Mouse (Mus musculus) regulatory T cell (primary cell): ENCODE measurements at regions not wholly inside any gene's neighbourhood (a gene's known extent, or its start where the extent isn't known, plus 50 kb on each side); places are given as distances from the start of the nearest gene placed in this dataset.

ENCODE experiments used
- in situ Hi-C: fragments of 300-600 bp; cut with MboI, MseI; formaldehyde crosslinking; loops from one replicate; pipeline ENCODE4 v1.15.1; 2025; ENCODE audit warnings: high pct_unique_total_duplicates

DNA sequence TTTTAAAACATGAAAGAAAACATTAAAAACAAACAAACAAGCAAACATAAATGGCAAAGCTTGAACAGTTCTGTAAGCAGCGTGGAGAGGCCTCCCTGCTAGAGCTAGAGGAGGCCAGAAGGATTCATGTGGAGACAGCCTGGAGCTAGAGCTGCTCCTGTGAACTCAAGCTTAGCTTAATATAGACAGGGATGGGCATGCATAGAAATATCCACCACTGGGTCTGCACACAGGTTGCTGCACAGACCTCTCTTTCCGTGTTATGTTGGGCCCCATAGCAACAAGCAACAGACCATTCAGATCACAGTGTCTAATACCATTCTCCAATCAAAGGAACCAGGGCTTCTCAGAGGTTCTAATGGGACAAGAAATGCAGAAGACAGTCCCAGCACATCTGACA is 122.9 kb upstream of the Magi3 start:
- in situ Hi-C loops = no loop called here

GRCm38 (mm10) chr3:104342220-104342619 is 122.0 kb upstream of the Magi3 start:
- in situ Hi-C loops = no loop called here

GRCm38 (mm10) chr3:104340331-104340730 is 120.2 kb upstream of the Magi3 start:
- in situ Hi-C loops = no loop called here

GRCm38 (mm10) chr3:104336867-104337266 is 116.7 kb upstream of the Magi3 start:
- in situ Hi-C loops = no loop called here

GRCm38 (mm10) chr3:104336308-104336707 is 116.1 kb upstream of the Magi3 start:
- in situ Hi-C loops = no loop called here

GRCm38 (mm10) chr3:104334760-104335159 is 114.6 kb upstream of the Magi3 start:
- in situ Hi-C loops = no loop called here

GRCm38 (mm10) chr3:104333345-104333744 is 113.2 kb upstream of the Magi3 start:
- in situ Hi-C loops = no loop called here

GRCm38 (mm10) chr3:104330646-104331045 is 110.5 kb upstream of the Magi3 start:
- in situ Hi-C loops = no loop called here

DNA sequence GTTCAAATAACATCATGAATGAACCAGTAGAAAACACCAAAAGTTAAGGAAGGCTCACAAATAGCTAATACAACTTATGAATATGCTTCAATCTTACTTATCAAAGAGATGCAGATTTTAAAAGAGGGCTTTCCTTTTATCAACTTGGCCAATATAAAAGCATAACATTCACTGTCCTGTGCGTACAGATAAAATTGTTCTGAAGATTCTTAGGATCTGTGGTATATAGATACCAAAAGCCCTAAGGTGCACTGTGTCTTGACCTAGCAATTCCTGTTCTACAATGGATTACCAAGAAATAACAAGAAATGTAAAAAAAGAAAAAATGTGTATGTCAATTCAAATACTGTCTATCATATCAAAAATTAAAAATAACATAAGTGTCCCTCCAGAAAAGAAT is 107.7 kb upstream of the Magi3 start:
- in situ Hi-C loops = no loop called here

DNA sequence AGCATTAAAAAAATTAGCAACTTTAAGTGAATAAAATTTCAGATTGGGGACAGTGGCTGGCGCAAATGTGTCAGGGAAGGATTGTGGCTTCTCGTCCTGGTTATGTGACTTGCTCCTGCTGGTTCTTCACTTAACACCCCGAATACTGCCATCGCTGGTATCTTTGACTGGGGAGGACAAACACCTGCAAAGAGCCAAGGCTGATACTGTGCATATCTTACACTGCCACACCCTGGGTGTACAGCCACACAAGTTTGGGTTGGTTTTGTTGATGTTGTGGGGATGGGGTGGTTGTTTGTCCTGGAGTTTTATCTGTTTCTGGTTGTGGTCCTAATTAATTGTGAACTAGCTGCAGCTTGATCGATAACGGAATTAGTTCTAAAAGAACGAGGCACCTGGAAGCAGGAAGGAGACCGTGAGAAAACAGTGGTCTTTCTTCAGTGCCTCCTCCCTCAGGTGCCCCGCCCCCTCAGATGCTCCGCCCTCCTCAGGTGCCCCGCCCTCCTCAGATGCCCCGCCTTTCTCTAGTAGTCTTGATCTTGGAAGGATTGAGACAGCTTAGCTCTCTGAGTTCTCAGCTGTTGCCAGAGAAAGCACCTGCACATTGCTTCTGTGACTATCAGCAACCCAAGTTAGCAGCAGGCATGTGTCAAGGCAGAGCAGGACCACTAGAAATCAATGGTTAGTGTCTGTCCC is 107.0 kb upstream of the Magi3 start:
- in situ Hi-C loops = no loop called here

DNA sequence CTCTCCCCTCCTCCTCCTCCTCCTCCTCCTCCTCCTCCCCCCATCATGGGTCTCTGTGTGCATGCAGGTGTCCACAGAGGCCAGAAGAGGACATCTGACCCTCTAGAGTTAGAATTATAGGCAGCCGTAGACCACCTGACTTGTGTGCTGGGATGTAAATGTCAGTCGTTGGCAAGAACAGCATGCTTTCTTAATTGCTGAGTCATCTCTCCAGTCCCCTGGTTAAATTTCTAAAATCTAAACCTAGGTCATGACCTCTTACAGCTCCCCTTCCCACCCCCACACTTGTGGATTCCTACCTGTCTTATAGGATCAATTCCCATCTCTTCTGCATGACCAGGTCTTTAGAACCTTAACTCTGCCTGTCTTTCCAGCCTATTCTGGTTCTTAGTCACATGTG is 102.4 kb upstream of the Magi3 start:
- in situ Hi-C loops = no loop called here

GRCm38 (mm10) chr3:104320404-104320803 is 100.2 kb upstream of the Magi3 start:
- in situ Hi-C loops = no loop called here

GRCm38 (mm10) chr3:104319377-104319776 is 99.2 kb upstream of the Magi3 start:
- in situ Hi-C loops = no loop called here

DNA sequence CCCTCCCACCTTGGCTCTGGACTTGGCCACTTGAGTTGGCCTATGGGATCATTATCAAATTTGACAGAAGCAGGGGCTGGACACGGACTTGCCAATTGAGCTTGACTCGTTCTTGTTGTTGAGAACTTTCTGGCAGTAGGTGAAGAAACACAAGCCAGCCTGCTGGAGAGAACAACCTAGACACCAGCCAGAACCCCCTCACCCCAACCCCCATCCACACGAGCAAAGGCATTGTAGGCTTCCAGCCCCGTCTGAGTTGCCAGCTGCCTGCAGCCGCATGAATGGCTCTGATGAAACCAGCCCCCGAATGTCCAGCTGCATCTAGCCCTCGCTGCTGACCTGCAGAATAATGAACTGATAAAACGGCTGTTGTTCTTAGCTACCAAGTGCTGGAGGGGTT is 98.7 kb upstream of the Magi3 start:
- in situ Hi-C loops = no loop called here

GRCm38 (mm10) chr3:104317528-104317927 is 97.4 kb upstream of the Magi3 start:
- in situ Hi-C loops = no loop called here

- in situ Hi-C loops = no loop called here
Observed at GRCm38 (mm10) chr3:104313063-104313462, 92.9 kb upstream of the Magi3 start.

DNA sequence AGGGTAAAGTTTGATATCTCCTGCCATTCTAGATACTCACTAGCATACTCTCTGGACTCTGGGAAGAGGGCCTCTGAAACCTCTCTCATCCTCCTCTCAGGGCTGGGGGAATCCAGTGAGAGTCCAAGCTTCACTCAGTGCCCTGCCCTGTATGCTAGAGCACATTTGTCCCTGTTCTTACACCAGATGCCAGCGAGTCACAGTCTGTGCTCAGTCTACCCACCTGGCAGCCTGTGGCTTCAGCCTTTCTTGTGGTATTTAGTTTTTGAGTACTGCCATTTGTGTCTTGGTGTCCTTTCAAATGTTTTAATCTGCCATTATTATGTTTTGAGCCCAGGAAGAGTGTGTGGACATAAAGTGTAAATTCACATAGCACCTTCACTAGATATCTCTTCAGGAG is 86.8 kb upstream of the Magi3 start:
- in situ Hi-C loops = no loop called here

DNA sequence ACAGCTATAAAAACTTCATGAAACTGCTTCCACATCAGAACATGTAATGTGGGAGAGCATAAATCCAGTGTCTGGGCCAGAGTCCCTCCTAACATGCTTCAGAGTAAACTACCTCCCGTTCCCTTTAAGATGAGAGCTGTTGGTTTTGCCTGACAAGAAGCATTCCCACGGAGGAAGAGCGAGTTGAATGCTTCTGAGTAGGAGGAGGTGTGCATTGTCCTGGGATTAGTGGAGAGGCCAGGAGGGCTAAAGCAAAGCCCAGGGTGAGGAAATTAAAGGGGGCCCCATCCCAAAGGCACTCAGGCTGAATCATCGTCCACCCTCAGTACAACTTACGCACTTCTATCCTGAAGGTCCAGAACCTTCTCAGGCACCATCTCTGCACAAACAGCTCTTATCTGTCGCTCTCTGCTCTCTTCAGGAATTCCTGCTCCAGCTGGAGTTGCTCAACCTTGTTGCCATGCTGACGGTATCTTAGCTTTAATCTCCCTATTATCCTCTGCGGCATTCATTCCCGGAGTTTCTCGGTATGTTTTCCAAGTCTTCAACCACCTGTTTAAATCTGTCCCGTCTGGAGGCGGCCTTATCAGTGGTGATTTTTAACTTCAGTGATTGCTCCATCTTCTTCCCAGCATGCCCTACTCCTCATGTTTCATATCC is 85.9 kb upstream of the Magi3 start:
- in situ Hi-C loops = no loop called here

GRCm38 (mm10) chr3:104303577-104303976 is 83.4 kb upstream of the Magi3 start:
- in situ Hi-C loops = no loop called here

DNA sequence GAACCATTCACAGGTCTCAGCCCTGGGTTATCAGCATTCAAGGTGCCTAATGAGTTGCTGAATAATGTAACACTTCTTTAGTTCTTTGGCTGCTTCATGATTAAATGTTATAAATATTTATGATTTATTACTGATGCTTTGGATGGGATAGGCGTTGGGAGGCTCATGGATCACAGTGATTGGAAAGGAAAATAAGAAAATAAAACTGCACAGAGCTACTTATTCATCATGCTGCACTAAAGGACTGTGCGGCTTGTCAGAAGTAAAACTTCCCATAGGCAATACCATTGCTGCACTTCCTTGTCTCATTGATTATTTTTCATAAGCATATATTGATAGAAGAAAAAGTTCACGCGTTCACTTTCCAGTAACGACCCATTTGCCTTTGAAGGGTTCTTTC is 80.0 kb upstream of the Magi3 start:
- in situ Hi-C loops = no loop called here

- in situ Hi-C loops = no loop called here
Observed at GRCm38 (mm10) chr3:104298878-104299277, 78.7 kb upstream of the Magi3 start.

DNA sequence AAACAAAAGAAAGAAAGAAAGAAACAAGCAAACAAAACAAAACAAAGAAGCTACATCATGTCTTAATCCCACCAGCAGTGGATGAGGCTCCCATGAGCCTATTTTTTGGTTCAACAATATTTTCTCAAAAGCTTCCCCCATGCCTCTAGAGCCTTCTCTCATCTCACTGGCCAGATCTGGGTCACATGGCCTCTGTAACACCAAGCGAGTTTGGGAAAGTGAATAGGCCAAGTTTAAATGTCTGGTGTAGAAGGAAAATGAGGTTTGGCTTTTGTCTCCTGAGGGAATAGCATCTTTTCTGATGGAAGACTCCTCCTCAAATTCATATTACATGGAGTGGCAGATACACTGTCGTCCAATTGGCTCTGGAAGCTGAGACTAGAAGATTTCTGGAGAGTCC is 78.2 kb upstream of the Magi3 start:
- in situ Hi-C loops = no loop called here

DNA sequence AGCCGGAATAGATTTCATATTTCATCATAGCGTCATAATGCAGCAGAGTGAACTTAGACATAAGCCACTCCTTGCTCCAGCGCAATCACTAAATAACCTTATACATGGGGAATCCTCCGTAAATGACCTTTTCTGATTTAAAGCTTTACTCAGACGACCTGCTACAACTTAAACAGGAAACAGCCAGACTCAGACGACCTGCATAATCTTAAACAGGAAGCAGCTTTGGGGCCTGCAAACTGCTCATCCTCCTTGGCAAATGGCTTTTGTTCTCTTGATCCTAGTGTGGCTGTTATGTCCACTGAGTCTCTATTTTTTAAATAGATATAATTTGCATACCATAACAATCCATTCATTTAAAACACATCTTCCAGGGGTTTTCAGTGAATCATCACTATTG is 76.9 kb upstream of the Magi3 start:
- in situ Hi-C loops = no loop called here

GRCm38 (mm10) chr3:104295856-104296255 is 75.7 kb upstream of the Magi3 start:
- in situ Hi-C loops = no loop called here
